Mouse (Mus musculus) heart, embryonic 15.5 days (tissue): ENCODE measurements around the gene Kifc3. TPM values are rescaled to one million over a fixed set of nuclear protein-coding genes. Genes with fewer than 3 reads are reported as not detected.

Experiments
- ATAC-seq: fragments of 200-750 bp; cut with Nextera tagmentation; replicated peaks from 2 replicates; pipeline ENCODE4 v1.8.0; 2017; ENCODE audit warnings: low read depth, moderate TSS enrichment; ENCODE audit not compliant: insufficient number of reproducible peaks, insufficient read depth, low FRiP score
- H3K27ac ChIP-seq: fragments of 300-500 bp; sonication (generic); 2 replicates; pipeline ENCODE4 v1.5.1; 2015; ENCODE audit warnings: mild to moderate bottlenecking, inconsistent platforms
- H3K27me3 ChIP-seq: fragments of 300-500 bp; sonication (generic); 2 replicates; pipeline ENCODE4 v1.6.1; 2015; ENCODE audit warnings: inconsistent platforms
- H3K36me3 ChIP-seq: fragments of 300-500 bp; sonication (generic); 2 replicates; pipeline ENCODE4 v1.6.1; 2015; ENCODE audit warnings: mild to moderate bottlenecking, inconsistent platforms
- H3K4me1 ChIP-seq: fragments of 300-500 bp; sonication (generic); replicated peaks from 2 replicates; pipeline ENCODE4 v1.6.1; 2015; ENCODE audit warnings: inconsistent platforms
- H3K4me2 ChIP-seq: fragments of 300-500 bp; sonication (generic); 2 replicates; pipeline ENCODE4 v1.6.1; 2015; ENCODE audit warnings: inconsistent platforms, mild to moderate bottlenecking, moderate library complexity
- H3K4me3 ChIP-seq: fragments of 300-500 bp; sonication (generic); 2 replicates; pipeline ENCODE4 v1.5.1; 2015; ENCODE audit warnings: mild to moderate bottlenecking, inconsistent platforms
- H3K9ac ChIP-seq: fragments of 300-500 bp; sonication (generic); 2 replicates; pipeline ENCODE4 v1.6.1; 2015; ENCODE audit warnings: mild to moderate bottlenecking, inconsistent platforms
- H3K9me3 ChIP-seq: fragments of 300-500 bp; sonication (generic); replicated peaks from 2 replicates; pipeline ENCODE4 v1.6.1; 2016; ENCODE audit warnings: inconsistent platforms
- WGBS: fragments of 180-500 bp; shearing (Covaris S2); methylation state at CpG from one replicate; pipeline ENCODE4 v1.1.7; 2015; ENCODE audit warnings: mixed read lengths; 5-methylcytosine and 5-hydroxymethylcytosine counted together
- polyA plus RNA-seq: library from polyadenylated mRNA; unstranded; fragments of >200 nt; fragmentation: Nextera tagmentation; extraction: Ambion mirVana; gene quantifications from 2 replicates; pipeline ENCODE4 v1.2.1, GENCODE M21; 2015

The Kifc3 gene
- polyA plus RNA-seq, 1 experiment from 2014 or later = 15.7 TPM

GRCm38 (mm10) chr8:95075504-95075903 lies 127.1 kb downstream of the Kifc3 start:
- 75% methylated on average over 3 of the region's 3 CpGs for WGBS
- H3K4me2 ChIP-seq = no peak overlapping the region
- H3K4me3 ChIP-seq = no peak overlapping the region
- H3K27ac ChIP-seq = no peak overlapping the region
- H3K9me3 ChIP-seq = no peaks in the 10 kb centered on the region
- H3K36me3 ChIP-seq = no peaks in the 10 kb centered on the region
- no peak overlapping the region for H3K9ac ChIP-seq
- H3K4me1 ChIP-seq = no peaks in the 10 kb centered on the region; the same call in 1 of the 2 replicates
- ATAC-seq = no peak
- no peaks in the 10 kb centered on the region for H3K27me3 ChIP-seq

GRCm38 (mm10) chr8:95067582-95067981 lies 135.0 kb downstream of the Kifc3 start:
- no peak overlapping the region for H3K9ac ChIP-seq
- no peak for ATAC-seq
- no peaks in the 10 kb centered on the region for H3K9me3 ChIP-seq
- 52% methylated on average over 3 of the region's 3 CpGs for WGBS
- no peak overlapping the region for H3K4me3 ChIP-seq
- no peaks in the 10 kb centered on the region for H3K27me3 ChIP-seq
- H3K4me1 ChIP-seq = no peaks in the 10 kb centered on the region
- no peak overlapping the region for H3K27ac ChIP-seq
- no peaks in the 10 kb centered on the region for H3K36me3 ChIP-seq
- no peak overlapping the region for H3K4me2 ChIP-seq

DNA sequence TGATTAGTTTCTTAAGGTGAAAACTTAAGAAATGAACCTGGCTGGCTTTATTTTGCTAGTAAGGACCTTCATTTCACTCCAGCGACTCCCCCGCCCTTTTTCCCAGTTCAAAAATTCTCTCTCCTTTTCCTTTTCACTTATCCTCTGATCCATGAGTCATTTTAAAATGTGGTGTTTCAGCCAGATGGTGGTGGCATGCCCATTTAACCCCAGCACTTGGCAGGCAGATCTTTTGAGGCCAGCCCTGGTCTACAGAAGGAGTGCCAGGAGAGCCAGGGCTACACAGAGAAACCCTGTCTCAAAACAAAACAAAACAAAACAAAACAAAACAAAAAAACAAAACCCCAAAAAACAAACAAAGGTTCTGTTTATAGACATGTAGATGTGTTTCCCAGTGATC lies 138.1 kb downstream of the Kifc3 start:
- Histone ChIP-seq H3K27ac (no peak overlapping the region), H3K4me1 (peaks cover 3% of the 10 kb centered on the region), H3K4me3 (no peak overlapping the region), H3K27me3 (no peaks in the 10 kb centered on the region), H3K4me2 (no peak overlapping the region), H3K9me3 (no peaks in the 10 kb centered on the region), H3K36me3 (no peaks in the 10 kb centered on the region), H3K9ac (no peak overlapping the region)
- no peak for ATAC-seq
- 79% methylated on average over 2 of the region's 2 CpGs for WGBS

GRCm38 (mm10) chr8:95059812-95060533 lies 142.6 kb downstream of the Kifc3 start:
- Histone ChIP-seq H3K27ac (peak overlapping the region; percentile 33), H3K4me2 (no peak overlapping the region), H3K9ac (no peak overlapping the region), H3K36me3 (no peaks in the 10 kb centered on the region), H3K27me3 (no peaks in the 10 kb centered on the region), H3K4me3 (no peak overlapping the region), H3K9me3 (no peaks in the 10 kb centered on the region), H3K4me1 (peaks cover 7% of the 10 kb centered on the region)
- no peak for ATAC-seq
- WGBS = 39% methylated on average over 6 of the region's 6 CpGs

- Histone ChIP-seq H3K4me3 (no peak overlapping the region), H3K9ac (no peak overlapping the region), H3K27ac (no peak overlapping the region), H3K4me2 (no peak overlapping the region), H3K36me3 (no peaks in the 10 kb centered on the region), H3K4me1 (peaks cover 7% of the 10 kb centered on the region), H3K27me3 (no peaks in the 10 kb centered on the region), H3K9me3 (no peaks in the 10 kb centered on the region)
- ATAC-seq = no peak
- WGBS = 68% methylated on average over 6 of the region's 6 CpGs
These were observed 144.0 kb downstream of the Kifc3 start for GRCm38 (mm10) chr8:95058661-95059060.

DNA sequence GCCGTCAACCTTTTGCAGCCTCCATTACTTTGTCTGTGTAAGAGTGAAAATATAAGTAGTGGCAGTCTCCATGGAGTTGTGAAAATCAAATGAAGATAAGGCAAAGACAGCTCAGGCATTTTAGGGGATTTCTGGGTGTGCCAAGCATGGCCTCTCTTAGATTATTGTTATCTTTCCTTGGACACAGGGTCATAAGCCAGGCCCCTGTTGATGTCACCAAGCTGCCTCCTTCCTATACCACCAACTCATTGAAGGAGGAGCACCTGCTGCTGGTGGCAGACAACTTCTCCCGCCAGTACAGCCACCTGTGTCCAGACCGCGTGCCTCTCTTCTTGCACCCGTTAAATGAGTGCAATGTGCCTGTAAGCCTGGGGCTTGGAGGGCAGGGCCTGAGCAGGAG lies 146.2 kb downstream of the Kifc3 start:
- Histone ChIP-seq H3K27ac (no peak overlapping the region), H3K4me1 (peaks cover 7% of the 10 kb centered on the region), H3K4me3 (no peak overlapping the region), H3K4me2 (no peak overlapping the region), H3K36me3 (no peaks in the 10 kb centered on the region), H3K27me3 (no peaks in the 10 kb centered on the region), H3K9ac (no peak overlapping the region), H3K9me3 (no peaks in the 10 kb centered on the region)
- no peak for ATAC-seq
- WGBS = 85% methylated on average over 5 of the region's 5 CpGs

GRCm38 (mm10) chr8:95054927-95055510 lies 147.6 kb downstream of the Kifc3 start, which contains the start of gene Drc7:
TSS of gene Drc7 (plus strand) at chr8:95055103.
- H3K27ac ChIP-seq = no peak within 1 kb of the TSS
- H3K9ac ChIP-seq = no peak within 1 kb of the TSS
- no peak for ATAC-seq
- H3K4me3 ChIP-seq = no peak within 1 kb of the TSS
- no peaks in the 10 kb centered on the region for H3K27me3 ChIP-seq
- no peaks in the 10 kb centered on the region for H3K9me3 ChIP-seq
- peaks cover 7% of the 10 kb centered on the region for H3K4me1 ChIP-seq
- no peak within 1 kb of the TSS for H3K4me2 ChIP-seq
- no peaks in the 10 kb centered on the region for H3K36me3 ChIP-seq
- WGBS = 23% methylated on average over 2 of the region's 2 CpGs

DNA sequence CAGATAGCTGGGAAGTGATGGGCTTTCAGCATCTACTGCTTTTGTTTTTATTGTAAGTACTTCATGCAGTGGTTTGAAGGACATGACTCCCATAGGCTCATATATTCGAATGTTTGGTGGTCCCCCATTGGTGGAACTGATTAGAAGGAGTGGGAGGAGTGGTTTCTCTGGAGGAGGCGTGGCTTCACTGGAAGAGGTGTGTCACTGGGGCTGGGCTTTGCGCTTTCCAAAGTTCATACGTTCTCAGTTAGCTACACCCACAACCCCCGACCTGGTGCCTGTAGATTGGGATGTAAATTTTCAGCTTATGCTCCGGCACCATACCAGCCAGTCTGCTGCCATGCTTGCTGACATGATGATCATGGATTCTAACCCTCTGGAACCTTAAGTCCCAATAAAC lies 148.2 kb downstream of the Kifc3 start:
- H3K4me1 ChIP-seq = peaks cover 4% of the 10 kb centered on the region
- H3K9me3 ChIP-seq = no peaks in the 10 kb centered on the region
- ATAC-seq = no peak
- no peak overlapping the region for H3K27ac ChIP-seq
- no peaks in the 10 kb centered on the region for H3K36me3 ChIP-seq
- H3K9ac ChIP-seq = no peak overlapping the region
- no peak overlapping the region for H3K4me2 ChIP-seq
- H3K4me3 ChIP-seq = no peak overlapping the region
- WGBS = 49% methylated on average over 6 of the region's 6 CpGs
- no peaks in the 10 kb centered on the region for H3K27me3 ChIP-seq

Other genes with a start within 250 kb of the Kifc3 start
- gene Adgrg1, start 228.1 kb downstream of the Kifc3 start, polyA plus RNA-seq = 4.6 and 21.3 TPM in 2 replicates
- 2.6 and 5.2 TPM in 2 replicates for gene Adgrg3, start 185.1 kb downstream of the Kifc3 start, polyA plus RNA-seq
- gene Drc7, start 147.7 kb downstream of the Kifc3 start, polyA plus RNA-seq = 0.04 and 0.47 TPM in 2 replicates
- gene Katnb1, start 121.6 kb downstream of the Kifc3 start, polyA plus RNA-seq = 15.3 and 19.8 TPM in 2 replicates
- 0.49 and 1.1 TPM in 2 replicates for gene Cngb1, start 103.8 kb upstream of the Kifc3 start, polyA plus RNA-seq
- 0.29 TPM in 1 of 2 replicates, not detected in the other for gene Tepp, start 107.8 kb upstream of the Kifc3 start, polyA plus RNA-seq
- gene Zfp319, start 129.1 kb upstream of the Kifc3 start, polyA plus RNA-seq = 4.9 and 7.3 TPM in 2 replicates
- gene Usb1, start 129.5 kb upstream of the Kifc3 start, polyA plus RNA-seq = 26.7 and 32.0 TPM in 2 replicates
- 35.2 and 42.8 TPM in 2 replicates for gene Mmp15, start 149.5 kb upstream of the Kifc3 start, polyA plus RNA-seq
- gene Cfap20, start 232.1 kb upstream of the Kifc3 start, polyA plus RNA-seq = 146 and 147 TPM in 2 replicates